Mouse (Mus musculus) adrenal gland, postnatal 14 days (tissue): ENCODE results near the gene Slc22a22. TPM values are rescaled to one million over a fixed set of nuclear protein-coding genes. Genes with fewer than 3 reads are reported as not detected.
"Not testable (repeated sequence)": the region's sequence is repeated elsewhere in the genome, so short reads cannot be mapped to it uniquely, and the experiment has no call there.

Experiments
- DNase-seq: peaks from one replicate; pipeline ENCODE4 v3.0.0; 2021; ENCODE audit warnings: mixed read lengths
- total RNA-seq: library from RNA; stranded (reverse); gene quantifications from 2 replicates; pipeline ENCODE4 v1.2.3, GENCODE M21; 2021

Slc22a22 gene
- total RNA-seq, 1 experiment from 2014 or later, result not detected

DNA sequence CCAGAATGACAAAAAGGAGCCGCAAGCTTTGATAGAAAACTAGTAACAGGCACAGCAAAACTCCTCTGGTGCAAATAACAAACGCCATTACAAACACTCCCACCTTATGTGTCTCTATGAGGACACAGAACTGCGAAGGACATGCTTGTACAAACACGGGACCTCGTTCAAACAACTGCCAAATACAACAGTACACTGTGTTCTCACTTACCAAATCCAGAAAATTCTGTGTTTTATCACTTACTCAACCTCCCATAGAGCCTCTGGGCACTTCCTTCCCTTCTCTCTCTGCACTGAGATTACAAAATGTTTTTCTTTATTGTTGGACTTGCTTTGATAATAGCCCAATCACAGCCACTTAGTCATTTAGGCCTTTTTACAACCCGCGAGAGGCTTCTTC lies 97.0 kb downstream of the Slc22a22 start:
- DNase-seq, result no peak

DNA sequence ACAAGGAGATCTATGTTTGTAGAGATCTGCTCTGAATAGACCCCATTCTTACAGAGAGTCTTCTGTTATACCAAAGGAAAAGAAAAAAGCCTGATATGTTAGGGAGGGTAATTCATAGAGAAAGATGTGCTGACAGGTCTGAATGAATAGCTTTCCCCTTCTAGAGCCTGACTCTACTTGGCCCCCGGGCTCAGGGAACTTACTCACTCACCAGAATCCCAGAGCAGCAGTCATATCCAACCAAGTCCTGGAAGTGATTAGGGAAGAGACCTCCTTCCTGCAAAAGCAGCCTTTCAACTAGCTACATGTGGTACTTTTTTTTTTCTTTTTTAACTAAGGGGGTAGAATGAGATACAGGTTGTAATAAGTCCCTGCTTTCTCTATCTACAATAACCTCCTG lies 111.0 kb downstream of the Slc22a22 start:
- no peak for DNase-seq

DNA sequence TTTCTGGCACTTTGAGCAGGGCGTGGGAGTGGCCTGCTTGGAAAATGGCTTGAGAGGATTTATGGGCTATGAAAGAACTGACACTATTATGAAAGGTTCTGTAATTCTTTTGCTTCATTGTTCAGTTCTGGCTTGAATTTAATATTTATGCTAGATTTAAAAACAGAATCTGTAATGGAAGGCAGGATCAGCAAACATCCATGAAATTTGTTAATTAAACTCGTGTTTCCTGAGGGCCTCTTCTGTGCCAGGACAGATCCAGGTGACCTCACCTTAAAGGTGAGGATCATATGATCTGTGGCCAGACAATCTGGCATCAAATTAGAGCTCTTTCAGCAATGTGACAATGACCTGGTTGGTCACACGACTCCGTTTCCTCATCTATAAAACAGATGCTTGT lies 122.1 kb downstream of the Slc22a22 start:
- no peak for DNase-seq

DNA sequence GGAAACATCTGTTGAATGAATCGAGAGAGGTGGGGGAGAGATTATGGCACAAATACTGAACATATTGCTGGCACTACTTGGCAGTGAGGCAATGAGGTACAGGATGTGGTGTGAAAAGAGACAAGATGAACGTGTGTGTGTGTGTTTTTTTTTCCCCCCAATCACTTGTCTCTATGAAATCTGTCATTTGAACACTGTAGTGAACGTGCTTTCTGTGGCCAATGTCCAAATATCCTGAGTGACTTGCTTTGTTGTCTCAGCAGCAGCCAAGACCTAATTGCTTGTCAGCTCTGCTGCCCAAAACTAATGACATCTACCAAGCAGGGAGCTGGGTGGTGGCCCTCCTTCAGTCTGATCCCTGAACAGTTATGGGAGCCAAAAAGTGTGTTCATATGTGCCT lies 136.9 kb downstream of the Slc22a22 start:
- DNase-seq, result no peak

DNA sequence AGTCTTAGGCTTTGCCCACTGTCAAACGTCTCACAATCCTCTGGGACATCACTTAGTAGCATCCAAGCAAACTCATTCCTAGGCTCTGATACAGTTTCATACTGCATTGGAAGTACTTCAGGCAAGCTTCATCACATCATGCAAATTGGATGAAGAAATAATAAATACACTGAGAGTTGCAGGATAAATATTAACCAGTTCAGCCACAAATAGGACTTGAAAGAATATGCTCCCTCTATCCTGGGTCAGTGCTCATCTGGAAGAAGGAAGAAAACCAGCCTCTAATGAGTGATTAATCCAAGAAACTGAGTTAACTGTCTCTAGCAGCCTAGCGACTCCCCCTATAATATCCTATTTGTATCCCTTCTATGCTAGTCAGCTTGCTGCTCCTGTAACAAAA lies 146.1 kb downstream of the Slc22a22 start:
- DNase-seq, result no peak

DNA sequence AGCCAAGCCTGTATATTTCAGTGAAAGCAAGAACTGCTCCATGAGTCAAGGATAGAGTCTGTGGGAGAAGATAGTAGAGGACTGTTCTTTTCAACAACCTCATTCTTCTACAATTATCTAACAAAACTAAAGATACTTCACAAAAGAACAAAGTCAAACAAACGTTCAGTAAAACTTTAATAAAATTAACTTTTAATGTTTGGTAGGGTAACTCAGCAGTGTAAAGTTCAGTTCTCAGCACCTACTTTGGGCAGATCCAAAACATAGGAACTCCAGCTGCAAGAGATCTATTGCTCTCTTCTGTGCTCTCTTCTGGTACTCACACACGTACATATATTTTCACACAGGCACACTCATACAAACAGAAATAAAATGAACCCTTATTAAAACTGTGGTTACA lies 159.4 kb downstream of the Slc22a22 start:
- no peak for DNase-seq

DNA sequence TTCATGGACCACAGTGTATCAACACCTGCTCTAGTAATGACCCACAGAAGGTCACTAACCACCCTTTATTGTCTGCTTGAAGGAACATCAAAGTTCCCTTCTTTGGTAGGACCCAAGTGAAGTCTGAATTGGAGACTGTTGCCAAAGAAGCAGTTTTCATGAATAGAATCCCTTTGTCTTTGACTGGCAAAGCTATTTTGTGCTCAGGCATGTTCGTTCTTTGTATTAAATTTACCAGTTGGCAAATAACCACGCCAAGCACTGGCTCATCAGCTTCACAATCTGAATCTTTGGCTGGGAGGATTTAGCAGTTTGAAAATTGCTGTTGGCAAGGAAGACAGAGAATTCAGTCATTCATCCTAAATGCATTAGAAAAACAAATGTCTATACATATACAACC lies 160.9 kb downstream of the Slc22a22 start:
- DNase-seq, result no peak

DNA sequence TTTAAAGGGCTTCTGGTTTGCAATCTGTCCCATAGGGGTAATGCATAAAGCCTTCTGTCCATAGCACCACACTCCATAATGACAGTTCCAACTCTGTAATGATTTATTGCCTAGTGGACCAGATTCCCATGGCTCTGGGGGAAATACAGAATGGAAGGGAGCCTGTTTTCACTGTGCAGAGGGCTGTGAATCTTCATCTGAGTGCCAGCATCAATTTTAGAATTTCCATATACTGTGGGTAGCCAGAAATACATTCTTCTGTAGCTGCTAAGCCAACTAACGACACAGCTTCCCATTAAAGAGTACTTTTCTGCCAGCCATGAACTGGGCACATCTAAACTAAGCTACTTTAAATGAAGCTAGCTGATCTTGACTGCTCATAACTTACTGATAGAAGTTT lies 174.7 kb downstream of the Slc22a22 start:
- no peak for DNase-seq

- no peak for DNase-seq
These were observed 198.9 kb downstream of the Slc22a22 start for GRCm38 (mm10) chr15:57278505-57278904.

DNA sequence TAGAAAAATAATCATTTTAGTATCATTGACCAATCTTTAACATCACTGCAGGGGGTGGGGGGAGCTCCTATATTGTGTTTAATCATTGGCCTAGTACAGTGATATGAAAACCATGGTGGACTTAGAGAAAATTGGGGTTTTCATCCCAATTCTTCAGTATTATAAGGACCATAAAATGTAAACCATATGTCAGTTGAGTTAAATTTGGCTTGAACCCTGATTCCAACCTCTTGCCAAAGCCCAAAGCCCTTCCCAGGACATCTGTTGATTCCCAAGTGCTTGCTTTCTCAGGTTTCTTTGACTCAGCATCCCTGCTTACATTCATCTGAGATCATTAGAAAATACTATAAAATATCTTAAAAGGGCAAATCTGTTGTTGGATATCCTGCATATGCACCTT lies 201.0 kb downstream of the Slc22a22 start:
- no peak for DNase-seq

DNA sequence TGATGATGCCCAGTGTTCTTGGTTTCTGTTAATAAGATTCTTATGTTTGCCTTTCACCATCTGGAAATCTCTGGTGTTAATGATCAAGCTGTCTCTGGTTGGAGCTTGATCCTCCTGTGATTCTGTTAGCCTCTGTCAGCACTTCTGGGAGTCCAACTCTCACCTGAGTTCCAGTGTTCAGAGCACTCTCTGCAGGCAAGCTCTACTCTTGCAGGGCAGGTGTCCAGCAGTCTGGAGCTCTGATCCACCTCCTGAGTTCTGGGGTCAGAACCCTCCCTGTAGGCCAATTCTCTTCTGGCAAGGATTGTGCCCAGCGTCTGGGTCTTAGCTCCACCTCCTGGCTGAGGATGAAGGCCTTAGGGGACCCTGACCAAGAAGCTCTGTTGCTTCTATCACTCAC lies 237.4 kb downstream of the Slc22a22 start:
- DNase-seq, result not testable (repeated sequence)

GRCm38 (mm10) chr15:57230439-57230838 lies 247.0 kb downstream of the Slc22a22 start:
- no peak for DNase-seq

DNA sequence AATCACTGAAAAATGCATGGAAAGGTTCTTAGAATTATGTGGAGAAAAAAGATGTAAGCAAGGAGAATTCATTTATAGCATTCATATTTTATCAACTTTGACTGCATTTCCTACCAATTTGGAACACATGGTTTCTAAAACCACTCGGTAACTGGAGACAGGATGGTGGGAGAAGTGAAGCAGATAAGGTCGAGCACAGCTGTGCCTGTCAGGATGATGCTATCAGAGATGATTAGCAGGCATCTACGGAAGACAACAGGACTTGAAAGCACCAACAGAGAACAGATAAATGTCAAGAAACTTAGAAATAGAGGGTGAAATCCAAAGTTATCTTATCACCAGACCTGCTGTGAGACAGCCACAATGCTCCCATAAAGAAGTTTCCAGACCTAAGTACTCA lies 272.1 kb downstream of the Slc22a22 start:
- no peak for DNase-seq

DNA sequence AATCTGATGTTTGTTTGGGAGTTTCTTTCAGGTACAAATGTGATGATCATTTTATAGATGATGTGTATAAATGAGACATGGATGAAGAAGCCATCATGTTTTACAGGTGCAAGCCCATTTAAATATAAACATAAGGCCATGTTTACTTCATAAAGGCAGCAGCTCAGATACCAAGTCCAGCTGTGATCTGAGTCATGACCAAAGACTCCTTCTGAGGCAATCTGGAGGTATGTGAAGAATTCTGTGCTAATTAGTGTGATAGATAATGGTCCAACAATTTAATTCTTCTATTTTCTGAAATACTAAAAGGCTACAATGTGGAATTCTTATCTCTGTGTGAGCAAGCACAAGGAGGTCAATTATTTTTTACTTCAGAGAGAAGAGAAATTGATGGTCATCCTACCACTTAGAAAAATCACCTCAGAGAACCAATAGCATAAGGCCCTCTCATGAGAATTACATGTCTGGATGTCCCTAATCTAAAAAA lies 272.9 kb downstream of the Slc22a22 start:
- no peak for DNase-seq
